Mouse (Mus musculus) spleen, postnatal 4 days (tissue): ENCODE results near the gene Intu.
A peak's percentile ranks its signal among the peaks of the same experiment; 100 is the strongest.

Source experiments
- DNase-seq, 2 experiments: peaks; one replicate each; pipeline ENCODE4 v3.0.0; 2022; ENCODE audit warnings: low spot score in 2 of 2

Intu gene

DNA sequence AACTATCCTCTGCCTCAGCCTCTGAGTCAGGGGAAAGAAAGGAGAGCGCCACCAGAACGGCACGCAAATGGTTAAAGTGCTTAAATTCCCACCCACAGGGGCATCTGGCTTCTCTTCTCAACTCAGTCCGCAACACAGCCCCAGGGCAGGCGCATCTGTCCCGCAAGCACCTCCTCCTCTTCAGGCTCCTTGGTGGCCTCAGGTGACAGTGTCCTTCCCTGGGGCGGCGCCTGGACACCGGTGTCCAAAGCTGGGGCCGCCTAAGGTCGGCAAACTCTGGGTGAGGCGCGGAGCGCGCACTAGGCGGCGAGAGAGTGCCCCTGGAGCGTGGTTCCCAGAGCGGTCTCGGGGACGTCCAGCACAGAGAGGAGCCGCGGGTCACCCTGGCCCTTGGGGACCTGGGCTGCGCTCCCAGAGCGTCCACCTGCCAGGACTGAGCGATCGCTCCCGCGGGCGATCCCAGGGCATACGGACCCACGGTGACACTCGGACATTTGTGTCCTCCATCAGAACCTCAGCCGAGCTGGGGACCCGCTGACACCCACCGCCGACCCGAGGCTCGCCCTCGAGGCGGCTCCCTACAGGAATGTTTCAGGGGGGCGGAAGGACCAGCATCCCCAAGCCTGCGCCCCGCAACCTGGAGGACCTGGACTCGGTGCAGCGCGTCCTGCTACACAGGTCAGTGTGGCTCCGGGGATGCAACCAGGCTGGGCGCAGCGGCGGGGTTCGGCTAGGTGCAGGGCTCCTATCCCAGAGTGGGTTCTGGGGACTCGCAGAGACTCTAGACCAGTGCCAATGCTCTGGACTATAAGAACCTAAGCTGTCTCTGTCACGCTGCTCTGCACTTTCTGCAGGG, at the start of gene Intu:
Intu (plus strand) TSS at position 1 of the 856 bp plus-strand sequence.
- DNase-seq: peak in 1 of 2 experiments; percentile 68

DNA sequence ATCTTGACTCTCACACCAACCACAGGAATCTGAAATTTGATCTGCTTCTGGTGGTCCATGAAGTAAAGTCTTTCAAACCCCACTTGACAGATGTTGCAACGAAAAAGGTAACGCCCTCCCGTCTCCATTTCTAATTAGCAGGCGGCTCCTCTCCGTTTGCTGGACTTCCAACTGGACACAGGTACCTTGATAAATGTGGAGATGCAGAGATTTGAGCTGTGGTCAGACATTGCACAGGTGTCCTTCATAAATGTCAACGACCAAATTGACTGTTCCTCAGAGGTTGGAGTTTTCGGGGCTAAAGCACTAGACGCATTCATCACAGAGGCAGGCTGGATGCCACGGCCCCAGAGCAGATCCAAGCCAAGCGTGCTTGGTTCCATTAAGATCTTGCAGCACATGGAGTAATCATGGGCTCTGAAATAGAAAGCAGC, 47.8 kb upstream of the Intu start:
- no peak for DNase-seq

DNA sequence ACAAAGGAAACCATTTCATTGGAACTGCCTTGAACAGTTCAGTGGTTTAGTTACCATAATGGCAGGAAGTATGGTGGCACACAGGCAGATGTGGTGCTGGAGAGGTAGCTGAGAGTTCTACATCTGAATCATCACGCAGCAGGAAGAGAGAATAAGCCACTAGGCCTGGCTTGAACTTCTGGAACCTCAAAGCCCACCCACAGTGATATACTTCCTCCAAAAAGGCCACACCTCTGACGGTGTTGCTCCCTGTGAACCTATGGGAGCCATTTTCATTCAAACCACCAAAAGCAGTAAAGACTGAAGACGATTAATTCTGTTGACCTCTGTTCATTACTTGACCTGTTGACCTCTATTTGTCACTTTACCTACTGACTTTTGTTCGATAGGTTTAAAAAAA, 43.7 kb upstream of the Intu start:
- DNase-seq: no peak

DNA sequence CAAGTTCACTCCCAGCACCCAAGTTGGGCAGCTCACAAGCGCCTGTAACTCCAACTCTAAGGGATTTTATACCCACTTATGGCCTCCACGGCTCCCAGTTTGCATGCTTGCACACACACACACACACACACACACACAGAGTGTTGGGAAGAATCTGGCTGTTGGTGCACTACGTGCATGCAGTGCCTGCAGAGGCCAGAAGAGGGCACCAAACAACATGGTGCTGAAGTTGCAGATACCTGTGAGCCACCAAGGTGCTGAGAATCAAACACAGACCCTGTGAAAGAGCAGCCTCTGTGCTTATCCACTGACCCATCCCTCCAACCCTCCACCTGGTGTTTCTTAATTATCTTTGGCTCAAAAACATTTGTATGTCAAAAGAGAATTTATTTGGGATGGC, 39.3 kb upstream of the Intu start:
- no peak for DNase-seq

DNA sequence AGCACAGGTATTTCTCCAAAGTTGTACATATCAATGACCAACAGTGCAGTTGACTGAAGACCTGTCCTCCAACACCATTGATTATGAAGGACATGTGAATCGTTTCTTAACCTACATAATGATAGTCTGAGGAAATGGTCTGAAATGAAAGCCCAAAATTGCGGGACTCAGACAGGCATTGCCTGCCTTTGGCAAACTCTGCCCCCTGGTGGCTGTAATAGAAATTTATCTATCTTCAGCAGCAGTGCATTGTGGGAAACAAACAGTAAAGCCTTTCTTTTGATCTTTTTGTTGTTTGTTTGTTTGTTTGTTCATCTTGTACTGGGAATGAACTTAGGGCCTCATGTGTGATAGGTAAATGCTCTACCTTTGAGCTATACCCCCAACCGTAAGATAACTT, 32.2 kb upstream of the Intu start:
- DNase-seq: no peak

DNA sequence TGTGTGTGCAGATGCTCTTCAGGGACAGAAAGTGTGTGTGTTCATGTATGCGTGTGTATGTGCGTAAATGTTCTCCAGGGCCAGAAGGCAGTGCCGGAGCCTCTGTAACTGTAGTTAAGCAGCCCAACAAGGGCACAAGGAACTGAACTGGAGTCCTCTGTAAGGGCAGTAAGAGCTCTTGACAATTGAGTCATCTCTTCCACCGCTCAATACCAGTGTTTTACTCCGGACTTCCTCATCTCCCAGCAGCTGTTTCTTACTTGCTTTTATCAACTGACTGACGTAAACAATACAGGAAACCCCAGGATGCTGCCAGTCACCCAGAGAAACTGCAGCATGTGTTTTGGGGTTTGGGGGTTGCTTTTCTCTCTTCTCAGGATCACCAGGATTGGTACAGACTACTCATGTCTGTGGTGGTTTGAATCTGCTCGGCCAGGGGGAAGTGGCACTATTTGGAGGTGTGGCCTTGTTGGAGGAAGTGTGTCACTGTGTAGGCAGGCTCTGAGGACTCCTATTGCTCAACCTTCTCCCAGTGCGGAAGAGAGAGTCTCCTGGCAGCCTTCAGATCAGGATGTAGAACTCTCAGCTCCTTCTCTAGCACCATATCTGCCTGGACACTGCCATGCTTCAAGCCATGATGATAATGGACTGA, 30.8 kb upstream of the Intu start:
- no peak for DNase-seq

DNA sequence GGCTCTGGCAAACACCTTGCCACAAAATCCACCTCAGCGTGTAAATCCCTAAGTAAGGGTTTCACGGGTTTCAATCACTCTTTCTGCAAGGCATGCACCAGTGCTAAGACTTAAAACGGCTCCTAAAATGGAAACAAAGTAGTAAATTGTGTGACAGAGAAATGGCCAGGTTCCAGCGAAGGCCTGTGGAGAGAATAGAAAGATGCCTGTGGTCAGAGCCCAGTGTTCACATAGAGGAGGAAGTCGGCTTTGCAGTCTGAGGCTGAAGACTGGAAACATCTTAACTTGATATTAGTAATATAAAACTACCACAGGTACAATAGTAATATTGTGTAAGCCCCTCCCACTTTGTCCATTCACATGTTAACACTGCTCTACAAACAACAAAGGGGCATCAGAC, 26.7 kb upstream of the Intu start:
- no peak for DNase-seq

DNA sequence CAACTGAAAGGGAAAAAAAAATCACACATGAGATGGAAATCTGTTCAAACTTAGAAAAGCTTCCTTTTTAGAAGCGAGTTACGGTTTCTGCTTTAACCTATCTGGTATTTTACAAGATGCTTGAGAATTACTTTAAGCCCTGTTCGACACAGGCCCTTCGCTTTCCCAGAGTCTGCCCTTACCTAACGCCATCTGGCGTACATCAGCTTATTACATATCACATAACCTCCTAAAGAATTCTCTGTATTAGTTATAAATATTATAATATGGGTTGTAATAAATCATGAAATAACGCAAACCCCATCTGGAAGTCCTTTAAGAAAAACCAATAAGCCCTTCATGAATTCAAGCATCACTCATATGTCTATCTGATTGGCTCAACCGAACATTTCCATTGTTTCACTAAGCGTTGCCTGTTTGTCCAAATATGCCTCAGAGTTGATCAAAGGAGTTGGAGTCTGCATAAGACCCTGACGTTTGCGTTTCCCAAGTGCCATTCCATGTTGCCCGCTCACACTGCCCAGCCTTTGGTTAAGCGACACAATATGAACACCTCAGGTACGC, 25.6 kb upstream of the Intu start:
- no peak for DNase-seq

DNA sequence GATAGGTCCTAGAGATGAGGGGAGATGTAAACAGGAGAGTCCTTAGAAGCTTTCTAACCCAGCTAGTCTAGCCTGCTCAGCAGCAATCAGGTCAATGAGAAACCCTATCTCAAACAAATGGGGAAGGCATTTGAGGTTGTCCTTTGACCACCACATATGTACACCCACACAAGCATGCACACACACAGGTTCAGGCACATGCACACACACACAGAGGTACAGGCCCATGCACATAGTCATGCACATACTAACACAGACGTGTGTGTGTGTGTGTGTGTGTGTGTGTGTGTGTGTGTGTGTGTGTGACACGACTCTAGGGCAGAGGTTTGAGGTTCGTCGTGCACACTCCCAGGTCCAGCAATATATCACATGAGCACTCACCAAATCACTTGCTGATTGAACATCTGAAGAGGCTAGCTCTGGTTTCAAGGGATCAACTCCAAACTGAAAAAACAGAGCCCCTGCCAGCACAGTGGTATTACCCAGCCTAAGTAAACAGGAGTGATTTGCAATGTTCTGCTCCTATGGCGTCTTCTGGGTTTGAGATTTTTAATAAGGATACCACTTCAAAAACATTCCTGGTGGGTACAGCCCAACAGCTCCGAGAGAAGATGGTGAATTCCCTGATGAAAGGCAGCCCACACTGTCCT, 22.0 kb upstream of the Intu start:
- DNase-seq: no peak

DNA sequence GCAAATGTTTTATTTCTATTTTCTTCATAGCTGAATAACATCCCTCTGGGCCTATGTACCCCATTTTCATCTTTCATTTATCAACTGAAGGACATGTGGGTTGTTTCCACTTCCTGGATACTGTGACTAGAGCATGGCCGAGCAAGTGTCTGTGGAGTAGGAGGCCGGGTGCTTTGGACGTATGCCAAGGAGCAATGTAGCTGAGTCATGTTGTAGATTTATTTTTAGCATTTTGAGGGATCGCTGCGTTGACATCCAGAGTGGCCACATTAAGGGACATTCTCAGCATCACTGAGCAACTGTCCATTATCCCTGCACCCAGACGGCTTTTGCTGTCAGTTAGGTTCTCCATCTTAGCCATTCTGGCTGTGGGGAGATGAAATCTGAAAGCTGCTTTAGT, 20.5 kb upstream of the Intu start:
- no peak for DNase-seq

DNA sequence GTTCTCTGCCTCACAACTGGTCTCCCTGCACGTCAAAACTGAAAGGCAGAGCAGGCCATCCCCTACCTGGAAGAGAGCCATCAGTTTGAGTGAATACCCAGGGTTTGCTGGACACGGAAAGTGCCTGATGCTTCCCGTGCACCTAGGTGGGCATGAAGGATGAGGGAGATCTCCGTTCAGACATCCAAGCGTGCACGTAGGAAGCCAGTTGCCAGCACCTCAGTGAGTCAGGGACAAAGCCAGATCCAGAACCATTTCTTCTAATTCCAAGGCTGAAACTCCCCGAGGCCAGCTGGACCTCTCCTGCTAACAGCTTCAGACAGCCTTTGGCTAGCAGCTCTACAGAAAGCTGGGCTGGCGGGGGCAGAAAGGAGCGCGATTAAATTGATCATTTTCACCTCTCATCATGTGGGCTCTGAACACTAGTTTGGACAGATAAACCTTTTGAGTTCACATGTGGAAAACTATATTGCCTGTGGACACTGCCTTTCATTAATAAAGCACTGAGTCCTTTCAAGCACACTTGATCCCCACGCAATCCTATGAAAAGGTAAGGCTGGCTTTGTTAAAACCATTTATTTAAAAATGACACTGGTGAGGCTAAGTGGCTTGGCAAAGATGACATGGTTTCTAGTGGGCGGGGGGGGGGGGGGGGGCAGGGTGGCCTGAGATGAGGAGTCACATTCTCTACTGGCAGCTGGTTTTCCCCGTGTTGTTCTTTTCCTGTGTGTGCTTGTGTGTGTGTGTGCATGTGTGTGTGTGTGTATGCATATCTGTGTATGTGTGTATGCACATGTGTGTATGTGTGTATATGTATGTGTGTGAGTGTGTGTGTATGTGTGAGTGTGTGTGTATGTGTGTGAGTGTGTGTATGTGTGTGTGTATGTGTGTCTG, 17.9 kb upstream of the Intu start:
- no peak for DNase-seq

DNA sequence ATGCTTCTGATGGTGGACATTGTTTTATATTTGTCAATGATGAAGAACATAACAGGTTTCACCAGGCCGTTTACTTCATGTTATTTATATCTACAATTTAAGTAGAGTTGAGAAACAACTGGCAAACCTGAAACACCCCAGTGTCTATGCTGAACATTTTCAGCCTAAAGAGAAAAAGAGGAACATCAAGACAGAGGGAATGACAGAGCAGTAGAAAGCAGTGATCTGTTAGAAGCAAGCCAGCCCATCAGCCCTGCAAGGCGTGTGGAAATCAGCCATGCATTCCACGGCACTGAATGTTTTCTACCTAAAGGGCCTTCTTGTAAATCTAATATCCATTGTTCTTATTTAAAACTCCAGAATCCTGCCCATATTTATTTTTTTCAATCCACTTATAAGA, 12.8 kb upstream of the Intu start:
- DNase-seq: no peak

DNA sequence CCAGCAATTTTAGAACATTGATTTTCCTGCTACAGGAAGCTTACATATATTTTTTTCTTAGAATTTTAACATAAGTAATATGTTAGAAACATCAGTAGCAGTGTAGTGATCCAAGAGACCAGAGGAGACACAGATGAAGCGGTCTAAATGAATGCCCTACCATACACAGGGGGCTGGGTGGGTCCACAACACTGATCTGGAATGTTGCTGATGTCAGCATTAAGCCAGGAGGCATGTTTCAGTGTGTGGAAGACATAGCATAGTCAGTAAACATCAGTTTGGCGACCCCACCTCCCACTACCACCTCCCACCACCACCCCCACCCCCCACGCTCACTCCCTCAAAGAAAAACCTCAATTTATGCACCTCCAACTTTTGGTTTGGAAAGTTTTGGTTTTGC, 11.5 kb upstream of the Intu start:
- DNase-seq: no peak

DNA sequence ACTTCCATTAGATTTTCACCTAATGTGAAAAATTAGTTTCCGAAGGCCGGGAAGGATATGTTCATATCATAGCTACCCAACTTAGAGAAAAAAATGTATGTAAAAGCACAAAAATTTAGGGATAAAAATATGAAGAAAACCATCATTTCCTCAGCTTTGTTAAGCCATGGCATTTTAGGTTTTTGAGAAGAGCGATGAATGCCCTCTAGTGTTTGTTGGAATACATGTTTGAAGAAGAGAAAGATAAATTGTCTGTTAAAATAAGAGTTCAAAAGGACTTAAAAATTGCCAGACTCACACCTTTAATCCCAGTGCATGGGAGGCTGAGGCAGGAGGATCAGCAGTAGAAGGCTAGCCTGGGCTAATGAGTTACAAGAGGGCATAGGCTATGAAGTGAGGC, 10.5 kb upstream of the Intu start:
- no peak for DNase-seq

DNA sequence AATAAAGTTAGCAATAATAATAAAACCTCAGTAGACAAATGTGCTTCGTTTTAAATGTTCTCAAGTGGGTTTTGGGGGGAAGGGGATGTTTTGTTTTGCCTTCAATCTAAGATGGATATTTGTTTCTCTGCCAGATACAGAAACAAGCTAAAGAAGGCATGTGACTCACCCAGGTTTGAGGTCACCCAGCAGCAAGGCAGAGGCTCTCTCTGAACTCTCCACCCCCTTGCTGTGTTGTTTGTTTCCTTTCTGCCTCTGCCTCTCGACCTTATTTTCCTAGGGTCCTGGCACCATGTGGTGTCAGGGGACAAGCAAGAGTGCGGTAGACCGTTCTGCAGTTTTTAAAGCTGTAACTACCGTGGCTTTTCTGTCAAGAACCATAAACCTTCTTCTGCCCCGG, 8.6 kb upstream of the Intu start:
- no peak for DNase-seq

DNA sequence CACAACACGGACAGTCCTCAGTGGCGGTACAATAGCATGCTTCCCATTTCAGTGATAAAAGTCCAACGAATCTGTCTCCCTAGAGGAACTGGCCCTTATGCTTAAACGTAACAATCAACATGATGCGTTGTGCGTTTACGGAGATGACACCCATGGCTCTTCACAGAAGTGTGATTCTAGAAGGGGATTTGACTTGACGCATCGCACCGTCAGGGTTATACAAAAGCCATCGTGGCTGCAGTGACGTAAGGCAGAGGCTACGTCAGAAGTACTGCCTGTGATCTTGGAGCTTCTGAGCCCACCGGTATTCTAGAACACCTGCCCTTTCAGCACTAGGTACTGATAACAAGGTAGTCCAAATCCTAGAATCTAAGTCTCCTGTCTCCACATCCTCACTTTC, 8.2 kb upstream of the Intu start:
- DNase-seq: no peak

DNA sequence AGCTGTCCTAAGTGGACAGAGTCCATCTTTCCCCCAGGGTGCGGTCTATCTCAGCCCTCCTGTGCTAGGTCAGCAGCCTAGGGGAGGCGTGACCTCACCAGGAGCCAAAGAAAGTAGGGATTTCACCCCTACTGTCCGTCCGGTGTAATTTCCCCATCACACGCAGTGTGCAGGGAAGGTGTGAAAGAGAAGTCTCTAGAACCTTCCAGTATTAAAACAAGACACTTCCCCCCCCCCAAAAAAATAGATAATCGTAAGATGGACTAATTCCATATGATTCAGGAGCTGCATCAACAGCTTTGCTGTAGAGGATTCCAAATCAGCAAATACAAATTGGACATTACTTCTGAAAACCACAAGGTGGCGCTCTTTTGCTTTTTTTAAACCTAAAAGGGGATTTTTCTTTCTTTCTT, 7.7 kb upstream of the Intu start:
- DNase-seq: no peak

DNA sequence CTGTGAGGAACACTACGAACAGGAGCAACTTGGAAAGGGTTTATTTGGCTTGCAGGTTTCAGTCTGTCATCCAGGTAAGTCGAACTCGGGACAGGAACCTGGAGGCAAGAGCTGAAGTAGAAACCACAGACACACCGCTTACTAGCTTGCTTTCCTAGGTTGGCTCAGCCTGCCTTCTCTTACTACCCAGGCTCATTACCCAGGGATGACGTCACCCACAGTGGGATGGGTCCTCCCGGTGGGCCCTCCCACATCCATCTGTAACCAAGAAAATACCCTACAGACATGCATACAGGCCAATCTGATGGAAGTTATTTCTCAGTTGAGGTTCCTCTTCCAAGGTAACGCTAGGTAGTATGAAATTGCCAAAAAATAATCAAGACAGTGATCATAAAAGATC, 6.2 kb upstream of the Intu start:
- DNase-seq: no peak

DNA sequence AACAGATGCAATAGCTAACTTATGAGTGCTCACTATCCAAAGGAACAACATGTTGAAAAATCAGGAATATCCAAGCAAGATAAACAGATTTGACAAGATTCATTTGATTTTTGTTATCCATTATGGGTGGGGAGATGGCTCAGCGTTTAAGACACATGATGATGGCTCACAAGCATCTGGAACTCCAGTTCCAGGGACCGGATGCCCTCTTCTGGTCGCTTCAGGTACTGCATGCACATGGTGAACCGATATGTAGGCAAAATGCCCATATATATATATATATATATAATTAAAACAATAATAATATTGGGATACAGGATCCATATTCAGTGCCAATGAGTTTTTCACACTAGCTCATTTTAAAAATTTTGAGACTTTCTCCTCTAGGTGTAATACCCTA, 5.7 kb upstream of the Intu start:
- peak; percentile 62 to 88 for DNase-seq

DNA sequence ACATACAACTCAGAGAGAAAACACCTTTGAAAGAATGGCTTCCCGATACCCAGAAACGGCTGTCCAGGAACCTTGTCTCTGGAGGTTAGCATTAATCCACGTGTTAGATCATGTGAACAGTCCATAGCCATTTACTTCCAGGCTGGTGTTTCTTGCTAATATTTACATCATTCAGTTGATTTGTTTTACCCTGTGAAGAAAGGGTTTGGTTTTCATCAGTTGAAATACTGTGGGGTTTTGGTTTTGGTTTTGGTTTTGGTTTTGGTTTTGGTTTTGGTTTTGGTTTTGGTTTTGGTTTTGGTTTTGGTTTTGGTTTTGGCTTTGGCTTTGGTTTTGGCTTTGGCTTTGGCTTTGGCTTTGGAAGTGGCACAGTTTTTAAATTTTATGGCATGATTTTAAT, 5.0 kb upstream of the Intu start:
- DNase-seq: no peak

DNA sequence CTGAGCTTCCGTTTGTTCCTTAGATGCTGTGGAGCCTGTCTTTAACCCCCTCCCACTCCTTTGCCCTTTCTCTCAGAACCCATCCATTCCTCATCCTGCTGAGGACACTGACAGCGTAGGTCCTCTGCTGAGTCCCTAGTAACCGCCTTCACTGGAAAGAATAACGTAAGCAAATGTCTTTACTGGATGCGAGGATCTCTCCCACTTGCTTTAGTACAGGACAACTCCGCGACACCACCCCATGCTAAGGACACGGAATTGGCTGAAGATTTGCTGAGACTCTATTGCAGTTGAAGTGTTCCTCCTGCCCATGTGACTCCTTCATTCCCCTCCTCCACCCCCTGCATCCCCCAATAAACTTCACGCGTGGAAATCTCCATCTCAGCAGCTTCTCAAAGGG, 3.9 kb upstream of the Intu start:
- DNase-seq: no peak
